Mouse (Mus musculus) midbrain, embryonic 11.5 days (tissue): ENCODE measurements around the gene Chchd4. TPM values are rescaled to one million over a fixed set of nuclear protein-coding genes. Genes with fewer than 3 reads are reported as not detected.

ENCODE experiments used
- ATAC-seq: fragments of 200-750 bp; cut with Nextera tagmentation; 2 replicates; pipeline ENCODE4 v1.8.0; 2017; ENCODE audit warnings: moderate TSS enrichment, moderate library complexity; ENCODE audit not compliant: low FRiP score
- DNase-seq: peaks from one replicate; pipeline ENCODE4 v3.0.0; 2015; ENCODE audit warnings: low spot score; ENCODE audit errors: missing footprints
- H3K27ac ChIP-seq: fragments of 300-500 bp; sonication (generic); 2 replicates; pipeline ENCODE4 v1.5.1; 2014; ENCODE audit warnings: low read depth, low read length
- H3K27me3 ChIP-seq: fragments of 300-500 bp; sonication (generic); 2 replicates; pipeline ENCODE4 v1.6.1; 2014; ENCODE audit warnings: mild to moderate bottlenecking, low read length, moderate library complexity, mixed read lengths; ENCODE audit not compliant: control insufficient read depth, insufficient read depth
- H3K36me3 ChIP-seq: fragments of 300-500 bp; sonication (generic); 2 replicates; pipeline ENCODE4 v1.6.1; 2014; ENCODE audit warnings: mild to moderate bottlenecking, low read length, moderate library complexity, mixed read lengths; ENCODE audit not compliant: control insufficient read depth, insufficient read depth
- H3K4me1 ChIP-seq: fragments of 300-500 bp; sonication (generic); 2 replicates; pipeline ENCODE4 v1.6.1; 2014; ENCODE audit warnings: low read length; ENCODE audit not compliant: control insufficient read depth, insufficient read depth
- H3K4me2 ChIP-seq: fragments of 300-500 bp; sonication (generic); 2 replicates; pipeline ENCODE4 v1.6.1; 2014; ENCODE audit warnings: mild to moderate bottlenecking, moderate library complexity
- H3K4me3 ChIP-seq: fragments of 300-500 bp; sonication (generic); 2 replicates; pipeline ENCODE4 v1.5.1; 2014; ENCODE audit warnings: low read depth, low read length
- H3K9ac ChIP-seq: fragments of 300-500 bp; sonication (generic); 2 replicates; pipeline ENCODE4 v1.6.1; 2014; ENCODE audit warnings: low read length
- H3K9me3 ChIP-seq: fragments of 300-500 bp; sonication (generic); 2 replicates; pipeline ENCODE4 v1.6.1; 2016; ENCODE audit warnings: low read length; ENCODE audit not compliant: control insufficient read depth
- WGBS: fragments of 180-500 bp; shearing (Covaris S2); extraction: QIAGEN DNeasy Blood & Tissue Kit; methylation state at CpG from one replicate; pipeline ENCODE4 v1.1.7; 2014; 5-methylcytosine and 5-hydroxymethylcytosine counted together
- polyA plus RNA-seq: library from polyadenylated mRNA; unstranded; fragments of >200 nt; fragmentation: Nextera tagmentation; extraction: Ambion mirVana; gene quantifications from 2 replicates; pipeline ENCODE4 v1.2.1, GENCODE M21; 2014

Chchd4 gene
- polyA plus RNA-seq, 1 experiment from 2014 or later, result 25.3 TPM

- WGBS, result 91% methylated on average over 3 of the region's 3 CpGs
- DNase-seq, result no peak
- no peaks in the 10 kb centered on the region for H3K27me3 ChIP-seq
Observed at GRCm38 (mm10) chr6:91508041-91508440, 34.7 kb upstream of the Chchd4 start.

DNA sequence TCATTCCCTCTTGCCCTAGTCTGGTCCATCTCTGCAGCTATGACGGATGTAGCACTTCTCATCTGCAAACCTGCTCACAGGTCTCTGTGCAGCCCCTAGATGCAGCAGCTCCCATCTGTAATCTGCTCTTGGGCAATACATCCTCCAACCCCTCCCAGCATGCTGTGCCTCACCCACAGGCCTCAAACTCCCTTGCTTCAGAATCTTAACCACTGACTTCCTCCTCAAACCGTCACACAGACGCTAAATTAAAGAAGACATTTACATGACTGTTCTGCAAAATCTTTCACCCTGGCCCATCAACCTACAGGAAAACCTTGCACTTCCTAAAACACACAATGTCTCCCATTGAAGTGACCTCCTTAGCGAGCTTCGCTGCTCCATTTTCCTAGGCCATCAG is 32.7 kb upstream of the Chchd4 start:
- Histone ChIP-seq H3K9me3 (no peaks in the 10 kb centered on the region), H3K27ac (no peak overlapping the region), H3K9ac (no peak overlapping the region), H3K27me3 (no peaks in the 10 kb centered on the region), H3K36me3 (peaks cover 22% of the 10 kb centered on the region), H3K4me1 (no peaks in the 10 kb centered on the region), H3K4me2 (no peak overlapping the region), H3K4me3 (no peak overlapping the region)
- DNase-seq (no peak), ATAC-seq (no peak)
- WGBS, result 95% methylated on average over 5 of the region's 5 CpGs

More at GRCm38 (mm10) chr6:91508041-91508440, 34.7 kb upstream of the Chchd4 start:
- H3K4me1 ChIP-seq, result no peaks in the 10 kb centered on the region
- H3K9ac ChIP-seq, result no peak overlapping the region
- no peak for ATAC-seq
- H3K4me3 ChIP-seq, result no peak overlapping the region
- H3K27ac ChIP-seq, result no peak overlapping the region
- H3K9me3 ChIP-seq, result no peaks in the 10 kb centered on the region
- H3K36me3 ChIP-seq, result peaks cover 22% of the 10 kb centered on the region
- no peak overlapping the region for H3K4me2 ChIP-seq

- Histone ChIP-seq H3K4me2 (no peak overlapping the region), H3K4me3 (no peak overlapping the region), H3K9me3 (no peaks in the 10 kb centered on the region), H3K27me3 (no peaks in the 10 kb centered on the region), H3K4me1 (no peaks in the 10 kb centered on the region), H3K27ac (no peak overlapping the region), H3K36me3 (peaks cover 28% of the 10 kb centered on the region), H3K9ac (no peak overlapping the region)
- DNase-seq (no peak), ATAC-seq (no peak)
- WGBS, result 88% methylated on average over 1 of the region's 1 CpGs
Observed at GRCm38 (mm10) chr6:91503302-91503701, 30.0 kb upstream of the Chchd4 start.

GRCm38 (mm10) chr6:91494526-91494925 is 21.2 kb upstream of the Chchd4 start:
- H3K4me3 ChIP-seq, result no peak overlapping the region

DNA sequence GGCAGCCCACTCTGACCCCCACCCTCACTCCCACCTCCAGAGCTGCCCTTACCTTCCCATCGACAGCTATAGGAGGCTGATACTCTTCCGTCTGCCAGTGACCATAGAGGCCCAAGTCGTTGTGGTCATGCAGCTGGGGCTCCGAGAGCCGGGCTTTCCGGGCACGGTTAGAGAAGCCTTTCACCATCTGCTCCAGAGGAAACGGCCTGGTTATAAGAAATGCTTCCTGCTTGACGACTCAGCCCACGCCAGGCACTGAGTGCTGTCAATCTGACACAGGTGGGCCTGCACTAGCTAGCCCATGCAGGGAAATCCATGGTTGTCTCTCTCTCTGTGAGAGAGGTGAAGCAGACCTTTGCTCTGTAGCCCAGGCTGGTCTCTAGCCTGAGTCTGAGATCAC is 19.7 kb upstream of the Chchd4 start:
- H3K9me3 ChIP-seq, result no peaks in the 10 kb centered on the region
- no peak overlapping the region for H3K4me3 ChIP-seq
- H3K27me3 ChIP-seq, result no peaks in the 10 kb centered on the region
- WGBS, result 94% methylated on average over 10 of the region's 10 CpGs
- no peaks in the 10 kb centered on the region for H3K4me1 ChIP-seq
- peaks cover 3% of the 10 kb centered on the region for H3K36me3 ChIP-seq
- ATAC-seq (no peak), DNase-seq (no peak)
- no peak overlapping the region for H3K9ac ChIP-seq
- H3K27ac ChIP-seq, result no peak overlapping the region
- H3K4me2 ChIP-seq, result no peak overlapping the region

More at GRCm38 (mm10) chr6:91494526-91494925, 21.2 kb upstream of the Chchd4 start:
- ATAC-seq (no peak), DNase-seq (no peak)
- Histone ChIP-seq H3K27me3 (no peaks in the 10 kb centered on the region), H3K4me1 (no peaks in the 10 kb centered on the region), H3K36me3 (peaks cover 5% of the 10 kb centered on the region), H3K9me3 (no peaks in the 10 kb centered on the region), H3K4me2 (no peak overlapping the region), H3K9ac (no peak overlapping the region), H3K27ac (no peak overlapping the region)
- 90% methylated on average over 8 of the region's 8 CpGs for WGBS

DNA sequence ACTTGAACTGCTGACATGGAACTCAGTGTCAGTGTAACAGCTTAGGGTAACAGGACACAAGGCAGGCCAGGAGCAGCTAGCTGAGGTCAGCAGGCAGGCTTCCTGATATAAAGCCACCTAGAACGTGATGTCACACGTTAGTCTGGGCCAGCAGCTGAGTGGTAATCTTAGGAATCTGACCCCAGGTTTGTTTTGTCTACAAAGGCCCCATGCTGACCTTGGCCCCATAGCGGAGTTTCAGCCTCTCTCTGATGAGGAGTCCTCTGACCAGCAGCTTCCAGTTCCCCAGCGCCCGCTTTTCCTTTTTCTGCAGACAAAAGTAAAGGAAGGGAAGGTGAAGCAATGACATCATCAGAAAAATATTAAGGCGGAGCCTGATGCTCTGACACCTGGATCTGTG is 17.7 kb upstream of the Chchd4 start:
- no peak overlapping the region for H3K4me2 ChIP-seq
- H3K4me1 ChIP-seq, result no peaks in the 10 kb centered on the region
- H3K27ac ChIP-seq, result no peak overlapping the region
- no peaks in the 10 kb centered on the region for H3K9me3 ChIP-seq
- H3K4me3 ChIP-seq, result no peak overlapping the region
- DNase-seq (no peak), ATAC-seq (no peak)
- H3K27me3 ChIP-seq, result no peaks in the 10 kb centered on the region
- H3K9ac ChIP-seq, result no peak overlapping the region
- WGBS, result 69% methylated on average over 6 of the region's 6 CpGs
- H3K36me3 ChIP-seq, result peaks cover 17% of the 10 kb centered on the region

GRCm38 (mm10) chr6:91489872-91490271 is 16.5 kb upstream of the Chchd4 start:
- no peak for ATAC-seq
- Histone ChIP-seq H3K4me3 (no peak overlapping the region), H3K4me2 (no peak overlapping the region), H3K4me1 (no peaks in the 10 kb centered on the region), H3K27ac (no peak overlapping the region), H3K9ac (no peak overlapping the region), H3K27me3 (no peaks in the 10 kb centered on the region), H3K36me3 (peaks cover 26% of the 10 kb centered on the region), H3K9me3 (no peaks in the 10 kb centered on the region)
- WGBS, result 87% methylated on average over 10 of the region's 10 CpGs
- no peak for DNase-seq

- H3K36me3 ChIP-seq, result peaks cover 26% of the 10 kb centered on the region
- no peak overlapping the region for H3K9ac ChIP-seq
- WGBS, result 88% methylated on average over 9 of the region's 9 CpGs
- ATAC-seq, result no peak
- H3K4me3 ChIP-seq, result no peak overlapping the region
- H3K9me3 ChIP-seq, result no peaks in the 10 kb centered on the region
- no peaks in the 10 kb centered on the region for H3K4me1 ChIP-seq
- no peak overlapping the region for H3K27ac ChIP-seq
- H3K27me3 ChIP-seq, result no peaks in the 10 kb centered on the region
- no peak overlapping the region for H3K4me2 ChIP-seq
- DNase-seq, result no peak
Observed at GRCm38 (mm10) chr6:91488496-91489212, 15.3 kb upstream of the Chchd4 start.

DNA sequence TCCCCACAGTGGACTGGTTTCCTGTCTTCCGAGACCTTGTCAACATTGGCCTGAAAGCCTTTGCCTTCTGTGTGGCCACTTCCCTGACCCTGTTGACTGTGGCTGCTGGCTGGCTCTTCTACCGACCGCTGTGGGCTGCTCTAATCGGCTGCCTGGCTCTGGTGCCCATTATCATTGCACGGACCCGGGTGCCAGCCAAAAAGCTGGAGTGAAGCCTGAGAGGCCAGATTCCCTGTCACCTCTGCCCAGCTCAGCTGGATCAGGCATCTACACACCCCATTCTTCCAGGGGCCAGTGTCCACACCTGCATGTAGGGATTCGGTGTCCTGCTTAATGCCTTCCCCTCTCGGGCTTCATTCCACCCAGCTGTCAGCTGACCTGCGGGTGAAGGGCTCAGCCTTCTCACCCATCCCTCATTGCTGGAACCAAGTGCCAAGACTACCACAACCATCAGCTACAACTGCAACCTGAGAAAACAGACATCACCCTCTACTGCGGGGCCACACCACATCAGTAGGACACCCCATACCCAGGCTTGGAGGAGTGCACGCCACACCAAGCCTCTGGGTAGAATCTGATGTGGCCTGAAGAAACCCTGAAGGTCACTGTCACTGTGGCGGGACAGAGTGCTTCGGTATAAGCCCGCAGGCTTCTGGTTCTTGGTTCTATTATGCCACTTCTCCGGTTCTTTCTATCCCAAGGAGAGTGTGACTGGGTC is 13.5 kb upstream of the Chchd4 start:
- DNase-seq (no peak), ATAC-seq (no peak)
- Histone ChIP-seq H3K9ac (no peak overlapping the region), H3K4me1 (no peaks in the 10 kb centered on the region), H3K27ac (no peak overlapping the region), H3K36me3 (peaks cover 39% of the 10 kb centered on the region), H3K4me3 (no peak overlapping the region), H3K4me2 (no peak overlapping the region), H3K9me3 (no peaks in the 10 kb centered on the region), H3K27me3 (no peaks in the 10 kb centered on the region)
- WGBS, result 94% methylated on average over 15 of the region's 15 CpGs
